Mouse (Mus musculus) neural tube, embryonic 13.5 days (tissue): ENCODE results near the gene Tmem94. TPM values are rescaled to one million over a fixed set of nuclear protein-coding genes. Genes with fewer than 3 reads are reported as not detected.
A peak's percentile ranks its signal among the peaks of the same experiment; 100 is the strongest.

ENCODE experiments used
- ATAC-seq: fragments of 200-750 bp; cut with Nextera tagmentation; 2 replicates; pipeline ENCODE4 v1.8.0; 2017; ENCODE audit warnings: low read depth, mild to moderate bottlenecking, moderate TSS enrichment, moderate library complexity
- H3K27ac ChIP-seq: fragments of 300-500 bp; sonication (generic); replicated peaks from 2 replicates; pipeline ENCODE4 v1.5.1; 2015; ENCODE audit warnings: moderate library complexity, mild to moderate bottlenecking, inconsistent platforms
- H3K27me3 ChIP-seq: fragments of 300-500 bp; sonication (generic); 2 replicates; pipeline ENCODE4 v1.6.1; 2015; ENCODE audit warnings: mild to moderate bottlenecking, inconsistent platforms
- H3K36me3 ChIP-seq: fragments of 300-500 bp; sonication (generic); 2 replicates; pipeline ENCODE4 v1.6.1; 2015; ENCODE audit warnings: mild to moderate bottlenecking, inconsistent platforms
- H3K4me1 ChIP-seq: fragments of 300-500 bp; sonication (generic); replicated peaks from 2 replicates; pipeline ENCODE4 v1.6.1; 2015; ENCODE audit warnings: inconsistent platforms
- H3K4me2 ChIP-seq: fragments of 300-500 bp; sonication (generic); 2 replicates; pipeline ENCODE4 v1.6.1; 2015; ENCODE audit warnings: inconsistent platforms, mild to moderate bottlenecking, moderate library complexity
- H3K4me3 ChIP-seq: fragments of 300-500 bp; sonication (generic); 2 replicates; pipeline ENCODE4 v1.5.1; 2015; ENCODE audit warnings: mild to moderate bottlenecking, inconsistent platforms
- H3K9ac ChIP-seq: fragments of 300-500 bp; sonication (generic); 2 replicates; pipeline ENCODE4 v1.6.1; 2015; ENCODE audit warnings: moderate library complexity, mild to moderate bottlenecking, inconsistent platforms
- H3K9me3 ChIP-seq: fragments of 300-500 bp; sonication (generic); 2 replicates; pipeline ENCODE4 v1.6.1; 2016; ENCODE audit warnings: inconsistent platforms
- WGBS: fragments of 180-500 bp; shearing (Covaris S2); methylation state at CpG from one replicate; pipeline ENCODE4 v1.1.7; 2015; 5-methylcytosine and 5-hydroxymethylcytosine counted together
- polyA plus RNA-seq: library from polyadenylated mRNA; unstranded; fragments of >200 nt; fragmentation: Nextera tagmentation; extraction: Ambion mirVana; gene quantifications from 2 replicates; pipeline ENCODE4 v1.2.1, GENCODE M21; 2015

The Tmem94 gene
- polyA plus RNA-seq, 1 experiment from 2014 or later: 25.8 TPM

DNA sequence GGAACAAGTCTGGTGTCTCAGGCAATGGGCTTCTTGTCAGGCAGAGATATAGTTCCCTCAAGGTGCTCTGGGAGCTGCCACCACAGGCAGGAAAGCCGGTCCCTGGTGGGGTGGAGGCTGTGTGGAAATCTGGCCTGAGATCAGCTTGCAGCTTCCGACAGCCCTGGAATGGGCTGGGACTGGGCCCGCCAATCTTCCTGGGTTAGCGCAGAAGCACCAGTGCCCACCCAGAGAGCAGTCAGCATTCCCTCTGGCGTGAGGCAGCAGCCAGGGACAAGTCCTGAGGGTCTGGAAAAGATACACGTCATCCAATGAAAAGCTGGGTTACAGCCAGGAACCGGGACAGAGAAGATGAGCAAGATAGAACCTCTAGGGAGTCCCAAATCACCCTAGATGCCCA is 46.9 kb downstream of the Tmem94 start:
- no peak for ATAC-seq
- WGBS: 32% methylated on average over 7 of the region's 7 CpGs
- H3K36me3 ChIP-seq: peaks cover 20% of the 10 kb centered on the region
- H3K4me3 ChIP-seq: peak overlapping the region; percentile 96
- H3K4me2 ChIP-seq: peak overlapping the region; percentile 75
- no peaks in the 10 kb centered on the region for H3K9me3 ChIP-seq
- peak overlapping the region; percentile 95 for H3K9ac ChIP-seq
- H3K4me1 ChIP-seq: peaks cover 77% of the 10 kb centered on the region
- H3K27ac ChIP-seq: peak overlapping the region; percentile 78
- no peaks in the 10 kb centered on the region for H3K27me3 ChIP-seq

DNA sequence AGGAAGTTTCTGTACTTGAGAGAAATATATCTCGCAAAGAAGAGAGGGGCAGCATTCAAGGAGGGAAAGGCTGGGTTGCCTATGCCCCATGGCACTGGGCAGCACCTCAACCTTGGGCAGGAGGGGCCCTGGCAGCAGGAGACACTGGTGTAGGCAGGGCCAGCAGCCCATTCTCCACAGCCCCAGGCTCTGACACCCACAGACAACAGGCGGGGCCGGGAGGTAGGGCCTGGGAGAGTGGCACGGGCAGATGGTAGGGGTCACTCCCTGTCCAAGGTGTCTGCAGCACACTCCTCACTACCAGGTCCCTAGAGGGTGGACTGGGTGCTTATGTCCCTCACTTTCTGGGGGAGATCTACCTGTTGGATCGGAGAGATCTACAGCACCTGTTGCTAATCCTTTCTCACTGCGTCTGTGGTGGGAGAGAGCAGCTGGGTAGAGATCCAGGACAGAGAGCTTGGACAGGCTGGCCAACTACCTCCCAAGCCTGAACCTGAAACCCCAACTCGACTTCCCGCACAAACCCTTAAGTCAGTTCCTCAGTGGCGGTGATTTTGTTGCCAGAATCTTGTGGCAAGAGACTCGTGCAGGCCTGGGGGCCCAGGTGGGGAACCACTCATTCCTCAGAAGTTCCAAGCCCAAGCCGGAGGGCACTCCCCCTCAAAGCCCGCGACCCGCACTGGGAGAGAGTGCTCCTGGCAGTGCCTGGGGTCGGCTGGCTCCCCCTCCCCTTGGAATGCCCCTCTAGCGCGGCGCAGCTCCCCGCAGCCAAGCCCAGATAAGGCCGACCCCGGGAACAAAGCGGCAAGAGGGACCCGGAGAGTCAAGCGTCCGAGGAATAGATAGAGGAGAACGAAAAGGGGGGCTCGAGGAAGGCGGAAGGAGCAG is 47.5 kb downstream of the Tmem94 start:
- WGBS: 3% methylated on average over 28 of the region's 28 CpGs
- no peaks in the 10 kb centered on the region for H3K9me3 ChIP-seq
- H3K4me2 ChIP-seq: peak overlapping the region; percentile 75
- peaks cover 26% of the 10 kb centered on the region for H3K36me3 ChIP-seq
- peak overlapping the region; percentile 95 for H3K9ac ChIP-seq
- no peaks in the 10 kb centered on the region for H3K27me3 ChIP-seq
- peak; percentile 4; the same call in 1 of the 2 replicates for ATAC-seq
- peaks cover 70% of the 10 kb centered on the region for H3K4me1 ChIP-seq
- peak overlapping the region; percentile 96 for H3K4me3 ChIP-seq
- H3K27ac ChIP-seq: peak overlapping the region; percentile 78

DNA sequence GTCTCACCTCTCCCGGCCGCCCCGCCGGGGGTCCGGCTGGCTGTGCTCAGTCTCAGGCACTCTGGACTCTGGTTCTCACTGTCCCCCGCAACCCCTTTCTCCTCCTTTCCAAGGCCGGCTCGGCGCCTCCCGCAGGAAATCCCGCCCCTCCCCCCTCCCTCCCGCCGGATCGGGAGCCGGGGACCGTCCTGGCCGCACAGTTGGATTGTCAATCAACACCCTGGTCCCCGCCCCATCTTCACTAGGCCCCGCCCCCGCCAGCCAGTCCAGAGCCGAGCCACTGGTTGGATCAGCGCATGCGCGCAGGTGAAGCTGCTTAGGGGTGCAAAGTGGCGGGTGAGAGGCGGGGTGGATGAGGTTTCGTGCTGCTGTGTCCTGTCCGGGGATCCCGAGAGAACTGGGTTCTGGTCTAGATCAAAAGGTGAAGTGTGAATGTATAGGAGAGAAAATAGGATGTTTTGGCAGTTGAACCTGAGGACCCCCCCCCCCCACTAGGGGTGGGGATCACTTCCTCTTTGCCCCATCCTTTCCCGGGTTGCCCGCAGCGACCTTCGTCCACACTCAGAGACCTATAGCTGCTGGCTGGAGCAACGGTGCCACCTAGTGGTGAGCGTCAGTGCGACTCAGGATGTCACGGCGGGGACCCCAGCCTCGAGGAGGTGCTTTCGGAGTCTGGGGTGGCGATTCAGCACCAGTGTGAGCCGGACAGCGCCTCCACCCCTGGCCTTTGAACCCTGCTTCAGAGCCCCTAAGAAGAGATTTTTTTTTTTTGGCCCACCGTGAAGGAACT is 48.5 kb downstream of the Tmem94 start, which contains the start of gene Caskin2:
Gene Caskin2, minus strand, starts transcription at position 133 of the 790 bp plus-strand sequence.
- ATAC-seq: peak; percentile 87
- H3K36me3 ChIP-seq: peaks cover 32% of the 10 kb centered on the region
- H3K9ac ChIP-seq: peak within 1 kb of the TSS; percentile 95
- peak within 1 kb of the TSS; percentile 96 for H3K4me3 ChIP-seq
- peaks cover 61% of the 10 kb centered on the region for H3K4me1 ChIP-seq
- no peaks in the 10 kb centered on the region for H3K9me3 ChIP-seq
- H3K4me2 ChIP-seq: peak within 1 kb of the TSS; percentile 75
- peak within 1 kb of the TSS; percentile 80 for H3K27ac ChIP-seq
- H3K27me3 ChIP-seq: no peaks in the 10 kb centered on the region
- WGBS: under 1% methylated on average over 44 of the region's 44 CpGs

DNA sequence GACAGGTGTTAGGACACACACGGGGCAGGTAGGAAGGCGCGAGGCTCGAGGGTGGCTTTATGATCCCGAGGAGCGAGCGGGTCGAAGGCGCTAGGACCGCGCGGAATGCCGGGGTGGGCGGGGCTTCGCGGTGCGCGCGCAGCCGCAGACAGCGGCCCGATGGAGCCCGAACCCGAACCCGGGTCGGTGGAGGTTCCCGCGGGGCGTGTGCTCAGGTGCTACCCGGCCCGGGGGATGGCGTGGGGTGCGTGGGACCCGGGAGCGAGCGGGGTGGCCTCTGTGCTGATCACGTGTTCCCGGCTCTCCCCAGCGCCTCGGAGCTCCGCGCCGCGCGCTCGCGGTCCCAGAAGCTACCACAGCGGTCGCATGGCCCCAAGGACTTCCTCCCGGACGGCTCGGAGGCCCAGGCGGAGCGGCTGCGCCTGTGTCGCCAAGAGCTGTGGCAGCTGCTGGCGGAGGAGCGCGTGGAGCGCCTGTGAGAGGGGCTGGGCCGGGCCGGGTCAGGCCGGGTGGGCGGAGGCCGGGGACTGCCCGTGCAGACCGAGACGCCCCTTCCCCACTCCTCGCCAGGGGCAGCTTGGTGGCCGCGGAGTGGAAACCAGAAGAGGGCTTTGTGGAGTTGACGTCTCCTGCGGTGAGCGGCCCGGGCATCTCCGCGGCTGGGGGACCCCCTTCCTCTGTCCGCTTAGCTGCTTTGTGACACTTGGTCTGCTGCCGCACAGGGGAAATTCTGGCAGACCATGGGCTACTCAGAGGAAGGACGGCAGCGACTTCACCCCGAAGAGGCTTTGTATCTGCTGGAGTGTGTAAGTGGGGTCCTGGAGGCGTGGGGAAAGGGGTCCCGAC is 49.6 kb downstream of the Tmem94 start, which contains the start of gene Tsen54:
Gene Tsen54, plus strand, starts transcription at position 120 of the 846 bp plus-strand sequence.
- peak; percentile 59 for ATAC-seq
- no peaks in the 10 kb centered on the region for H3K27me3 ChIP-seq
- H3K36me3 ChIP-seq: peaks cover 38% of the 10 kb centered on the region
- peak within 1 kb of the TSS; percentile 96 for H3K4me3 ChIP-seq
- peak within 1 kb of the TSS; percentile 95 for H3K9ac ChIP-seq
- peaks cover 49% of the 10 kb centered on the region for H3K4me1 ChIP-seq
- peak within 1 kb of the TSS; percentile 80 for H3K27ac ChIP-seq
- H3K4me2 ChIP-seq: peak within 1 kb of the TSS; percentile 75
- H3K9me3 ChIP-seq: no peaks in the 10 kb centered on the region
- WGBS: under 1% methylated on average over 80 of the region's 84 CpGs

DNA sequence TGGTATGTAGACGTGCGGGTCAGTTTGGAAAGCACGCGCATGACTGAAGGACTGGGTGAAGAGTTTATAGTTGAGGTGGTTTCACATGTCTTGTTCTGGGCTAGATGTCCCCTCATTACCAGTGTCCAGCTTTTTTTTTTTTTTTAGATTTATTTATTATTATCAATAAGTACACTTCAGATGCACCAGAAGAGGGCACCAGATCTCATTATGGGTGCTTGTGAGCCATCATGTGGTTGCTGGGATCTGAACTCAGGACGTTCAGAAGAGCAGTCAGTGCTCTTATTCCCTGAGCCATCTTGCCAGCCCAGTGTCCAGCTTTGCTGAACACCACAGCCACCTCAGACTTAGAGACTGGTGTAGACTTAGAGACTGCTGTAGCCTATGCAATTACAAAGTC is 52.1 kb downstream of the Tmem94 start:
- no peak overlapping the region for H3K4me3 ChIP-seq
- no peak overlapping the region for H3K9ac ChIP-seq
- peaks cover 47% of the 10 kb centered on the region for H3K36me3 ChIP-seq
- no peak overlapping the region for H3K27ac ChIP-seq
- peaks cover 24% of the 10 kb centered on the region for H3K4me1 ChIP-seq
- no peaks in the 10 kb centered on the region for H3K9me3 ChIP-seq
- no peaks in the 10 kb centered on the region for H3K27me3 ChIP-seq
- WGBS: 90% methylated on average over 5 of the region's 5 CpGs
- no peak overlapping the region for H3K4me2 ChIP-seq
- ATAC-seq: no peak

DNA sequence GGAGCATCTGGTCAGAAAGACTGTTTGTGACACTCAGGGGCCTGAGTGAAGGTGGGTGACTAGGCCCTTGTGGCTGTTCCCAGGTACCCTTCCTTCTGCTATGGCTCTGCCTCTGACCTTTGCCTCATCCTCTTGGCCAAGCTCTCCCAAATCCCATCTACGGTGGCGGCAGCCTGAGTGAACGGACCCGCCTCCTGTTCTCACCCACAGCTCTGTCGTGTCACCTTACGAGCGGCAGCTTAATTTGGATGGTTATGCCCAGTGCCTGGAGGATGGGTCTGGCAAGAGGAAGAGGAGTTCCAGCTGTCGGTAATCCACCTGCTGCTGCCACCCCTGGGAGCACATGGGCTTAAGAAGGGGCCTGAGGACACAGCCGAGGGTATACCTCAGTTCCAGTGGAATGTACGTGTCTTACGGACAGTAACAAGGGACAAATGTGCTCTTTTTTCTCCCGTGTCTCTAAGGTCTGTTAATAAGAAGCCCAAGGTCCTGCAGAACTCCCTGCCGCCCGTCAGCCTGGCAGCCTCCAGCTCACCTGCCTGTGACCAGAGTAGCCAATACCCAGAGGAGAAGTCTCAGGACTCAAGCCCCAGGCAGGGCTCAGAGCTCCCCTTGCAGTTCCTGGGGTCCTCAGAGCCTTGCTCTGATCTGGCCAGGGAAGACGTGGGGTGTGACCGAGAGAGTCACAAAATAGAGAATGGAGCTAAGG is 54.8 kb downstream of the Tmem94 start:
- Histone ChIP-seq H3K4me2 (no peak overlapping the region), H3K27ac (no peak overlapping the region), H3K27me3 (peaks cover 26% of the 10 kb centered on the region), H3K4me3 (no peak overlapping the region), H3K36me3 (peaks cover 54% of the 10 kb centered on the region), H3K4me1 (peaks cover 29% of the 10 kb centered on the region), H3K9ac (no peak overlapping the region), H3K9me3 (no peaks in the 10 kb centered on the region)
- WGBS: 90% methylated on average over 16 of the region's 16 CpGs
- no peak for ATAC-seq

DNA sequence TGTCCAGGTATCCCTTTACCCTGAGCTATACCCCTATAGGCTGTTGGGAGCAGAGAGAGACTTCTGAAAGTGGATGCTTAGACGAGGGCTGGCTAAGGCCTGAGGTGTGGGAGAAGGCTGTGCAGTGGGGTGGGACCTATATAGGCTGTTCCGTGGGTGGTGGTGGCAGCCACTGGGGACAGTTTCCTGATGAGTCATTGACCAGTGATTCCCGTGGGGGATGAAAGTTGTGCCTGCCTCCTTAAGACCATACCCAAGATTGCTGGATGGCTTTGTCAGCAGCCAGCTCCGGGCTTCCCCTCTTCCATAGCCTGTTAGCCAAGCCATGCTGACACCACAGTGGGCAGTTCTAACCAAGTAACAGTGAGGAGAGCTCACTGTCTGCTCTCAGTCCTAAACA is 55.8 kb downstream of the Tmem94 start:
- Histone ChIP-seq H3K27ac (no peak overlapping the region), H3K4me3 (no peak overlapping the region), H3K9ac (no peak overlapping the region), H3K27me3 (peaks cover 36% of the 10 kb centered on the region), H3K4me1 (peaks cover 20% of the 10 kb centered on the region), H3K9me3 (no peaks in the 10 kb centered on the region), H3K36me3 (peaks cover 54% of the 10 kb centered on the region), H3K4me2 (no peak overlapping the region)
- no peak for ATAC-seq
- 88% methylated on average over 4 of the region's 4 CpGs for WGBS

DNA sequence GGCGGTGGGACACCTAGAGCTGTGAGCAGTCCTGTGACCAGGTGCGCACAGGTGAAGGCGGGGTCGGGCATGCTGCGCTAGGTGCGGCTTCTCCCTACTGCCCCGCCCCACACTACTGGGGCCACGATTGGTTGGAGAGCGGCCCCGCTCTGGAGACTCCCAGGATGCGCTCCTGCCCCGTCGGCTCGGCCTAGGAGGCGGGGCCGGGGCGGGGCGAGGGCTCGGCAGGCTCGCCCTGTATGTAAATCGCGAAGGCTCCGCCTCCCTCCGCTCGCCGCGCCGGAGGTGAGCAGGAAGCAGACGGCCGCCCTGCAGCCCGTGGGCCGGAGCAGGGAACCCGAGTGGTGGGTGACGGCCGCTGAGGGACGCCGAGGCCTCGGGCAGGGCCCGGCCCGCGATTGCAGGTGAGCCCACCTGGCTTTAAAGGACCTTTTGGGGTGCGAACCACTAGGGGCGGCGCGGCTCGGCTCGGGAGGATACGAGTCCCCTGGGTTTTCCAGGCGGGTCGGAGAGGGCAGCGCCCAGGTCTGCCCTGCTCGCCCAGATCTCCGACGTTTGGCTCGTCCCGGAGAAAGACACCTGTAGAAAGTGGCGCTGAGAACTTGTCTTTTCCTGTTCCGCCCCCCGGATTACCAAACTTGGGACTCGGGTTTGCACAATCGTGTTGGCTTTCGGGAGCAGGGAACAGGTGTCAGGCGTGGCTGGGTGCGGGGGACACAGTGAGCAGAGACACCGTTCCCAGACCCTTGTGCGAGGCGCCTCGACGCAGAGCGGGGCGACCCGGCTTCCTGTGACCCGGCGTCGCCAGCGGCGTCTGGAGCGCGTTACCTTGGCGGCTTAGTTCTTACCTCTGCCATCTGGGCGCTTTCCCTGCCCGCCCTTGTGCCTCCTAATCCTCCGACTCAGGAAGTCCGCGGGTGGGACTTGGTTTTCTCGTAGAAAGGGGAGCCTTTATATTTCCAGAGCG is 58.8 kb downstream of the Tmem94 start, which contains the start of gene Llgl2:
Gene Llgl2, plus strand, starts transcription at position 276 of the 967 bp plus-strand sequence.
- peaks cover 54% of the 10 kb centered on the region for H3K27me3 ChIP-seq
- ATAC-seq: peak; percentile 88
- H3K27ac ChIP-seq: no peak within 1 kb of the TSS
- no peaks in the 10 kb centered on the region for H3K9me3 ChIP-seq
- peak within 1 kb of the TSS; percentile 93 for H3K4me2 ChIP-seq
- WGBS: under 1% methylated on average over 87 of the region's 87 CpGs
- peaks cover 18% of the 10 kb centered on the region for H3K4me1 ChIP-seq
- peaks cover 37% of the 10 kb centered on the region for H3K36me3 ChIP-seq
- H3K9ac ChIP-seq: peak within 1 kb of the TSS; percentile 70
- peak within 1 kb of the TSS; percentile 58 for H3K4me3 ChIP-seq

DNA sequence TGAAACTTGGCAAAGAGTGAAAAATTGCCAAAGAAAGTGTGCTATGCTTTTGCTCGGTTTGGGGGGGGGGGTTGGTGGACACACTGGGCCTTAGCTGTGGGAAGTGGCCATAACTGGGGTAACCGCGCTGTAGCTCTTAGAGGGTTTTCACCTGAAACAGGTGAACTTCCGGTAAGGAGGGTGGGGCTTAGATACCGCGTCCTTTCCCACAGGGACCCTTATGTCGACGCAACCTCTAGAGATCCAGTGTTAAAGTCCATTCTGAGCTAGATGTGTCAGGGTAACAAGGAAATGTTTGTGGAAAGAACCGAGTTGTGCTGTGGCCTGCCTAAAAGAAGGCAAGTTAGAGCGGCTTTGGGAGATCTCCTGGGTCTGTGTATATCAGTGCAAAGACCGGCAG is 59.6 kb downstream of the Tmem94 start:
- Histone ChIP-seq H3K9me3 (no peaks in the 10 kb centered on the region), H3K27ac (no peak overlapping the region), H3K4me1 (peaks cover 18% of the 10 kb centered on the region), H3K4me2 (peak overlapping the region; percentile 93), H3K4me3 (peak overlapping the region; percentile 58; the same call in 1 of the 2 replicates), H3K9ac (no peak overlapping the region), H3K36me3 (peaks cover 32% of the 10 kb centered on the region), H3K27me3 (peaks cover 61% of the 10 kb centered on the region)
- WGBS: 18% methylated on average over 11 of the region's 11 CpGs
- ATAC-seq: no peak

DNA sequence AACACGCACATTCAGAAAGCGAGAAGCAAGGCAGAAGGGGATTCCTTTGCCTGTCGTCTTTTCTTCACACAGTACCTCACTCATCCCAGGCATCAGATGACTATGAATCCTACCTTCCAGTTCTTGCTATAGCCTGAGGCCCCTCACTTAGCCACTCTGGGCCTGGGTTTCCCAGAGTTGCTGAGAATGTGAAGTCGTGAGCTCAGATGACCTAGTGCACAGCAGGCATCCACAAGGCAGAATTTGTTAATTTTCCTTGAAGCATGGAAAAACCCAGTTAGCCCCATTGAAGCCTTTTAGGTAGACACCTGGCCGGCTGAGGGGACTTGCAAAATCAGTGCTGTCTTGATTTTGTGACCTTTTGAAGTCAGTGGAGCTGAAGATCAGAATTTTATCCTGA is 61.3 kb downstream of the Tmem94 start:
- H3K27me3 ChIP-seq: peaks cover 78% of the 10 kb centered on the region

More for the DNA sequence above, 61.3 kb downstream of the Tmem94 start:
- no peak overlapping the region for H3K9ac ChIP-seq
- no peak overlapping the region for H3K4me3 ChIP-seq
- H3K4me1 ChIP-seq: peaks cover 18% of the 10 kb centered on the region
- H3K4me2 ChIP-seq: no peak overlapping the region
- H3K27ac ChIP-seq: no peak overlapping the region
- ATAC-seq: no peak
- H3K9me3 ChIP-seq: no peaks in the 10 kb centered on the region
- 57% methylated on average over 5 of the region's 5 CpGs for WGBS
- H3K36me3 ChIP-seq: peaks cover 15% of the 10 kb centered on the region
